Mouse (Mus musculus) adrenal gland, postnatal 10 days (tissue): ENCODE results near the gene Olfr1294. TPM values are rescaled to one million over a fixed set of nuclear protein-coding genes. Genes with fewer than 3 reads are reported as not detected.

Experiments
- DNase-seq: peaks from one replicate; pipeline ENCODE4 v3.0.0; 2021; ENCODE audit warnings: mixed read lengths
- long read RNA-seq, 2 experiments: library from polyadenylated mRNA; stranded (forward); transcript quantifications; one replicate each; pipeline ENCODE4 v2.0.0; 2021
- total RNA-seq, 2 experiments: library from RNA; stranded (reverse); gene quantifications; 2 replicates each; pipeline ENCODE4 v1.2.3; 2021

Gene Olfr1294
- total RNA-seq: not detected
- long read RNA-seq, experiment 1: 0 reads
- long read RNA-seq, experiment 2: 0 reads

DNA sequence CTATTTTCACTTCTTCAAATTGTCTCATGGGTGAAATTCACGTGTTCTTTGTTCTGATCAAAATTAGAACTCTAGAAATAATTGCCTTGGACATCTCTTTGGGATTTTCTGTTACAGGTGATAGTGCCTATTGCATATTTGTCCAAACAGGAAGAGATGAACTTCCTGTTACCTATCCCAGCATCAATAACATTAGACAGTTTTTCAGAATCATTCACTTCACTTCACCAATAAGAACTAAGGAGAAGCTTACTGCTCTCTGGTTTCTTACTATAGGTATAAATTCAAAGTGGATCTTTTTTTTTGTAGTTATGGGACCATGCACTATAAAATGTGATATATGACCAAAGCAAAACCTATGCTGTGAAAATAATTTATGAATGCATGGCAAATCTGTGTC lies at the start of gene Olfr1294:
Olfr1294 (minus strand) TSS at position 101 of the 400 bp plus-strand sequence.
- DNase-seq: no peak

DNA sequence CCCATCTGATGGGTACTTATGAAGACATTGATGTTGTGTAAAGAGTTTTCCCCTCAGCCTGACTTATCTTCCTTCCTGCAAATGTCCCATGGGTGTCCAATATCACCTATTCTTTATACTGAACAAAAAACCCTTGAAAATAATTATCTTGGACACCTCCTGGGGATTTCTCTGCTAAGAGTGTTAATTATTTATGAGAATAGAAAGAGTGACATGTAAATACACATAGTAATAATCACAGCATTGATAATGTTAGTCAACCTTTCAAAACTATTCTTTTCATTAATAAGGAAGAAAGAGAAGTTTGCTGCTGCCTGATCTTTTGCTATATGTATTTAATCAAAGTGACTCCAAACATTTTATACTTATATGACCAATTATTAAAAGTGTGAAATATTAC lies 29.5 kb upstream of the Olfr1294 start, which contains the start of gene Olfr1295:
Olfr1295 (minus strand) TSS at position 101 of the 400 bp plus-strand sequence.
- DNase-seq: no peak

DNA sequence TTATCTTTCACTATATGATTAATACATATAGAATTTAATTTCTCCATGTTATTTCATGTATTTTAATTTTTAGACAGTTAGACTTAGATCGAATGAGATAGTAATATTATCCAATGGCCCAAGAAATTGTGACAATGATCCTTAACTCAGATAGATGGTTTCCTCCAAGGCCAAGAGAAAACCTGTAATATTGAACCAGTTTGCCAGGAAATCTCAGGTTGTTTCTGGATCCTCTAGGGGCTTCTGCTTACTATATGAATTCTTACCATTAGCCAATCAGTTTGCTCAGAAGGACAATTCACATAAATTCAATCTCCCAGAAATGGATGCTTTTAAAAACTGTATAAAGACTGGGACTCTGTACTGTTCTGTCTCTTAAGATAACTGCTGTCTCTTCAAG lies 15.2 kb downstream of the Olfr1294 start, which contains the start of gene Olfr1293-ps:
Olfr1293-ps (plus strand) TSS at position 301 of the 400 bp plus-strand sequence.
- DNase-seq: no peak

DNA sequence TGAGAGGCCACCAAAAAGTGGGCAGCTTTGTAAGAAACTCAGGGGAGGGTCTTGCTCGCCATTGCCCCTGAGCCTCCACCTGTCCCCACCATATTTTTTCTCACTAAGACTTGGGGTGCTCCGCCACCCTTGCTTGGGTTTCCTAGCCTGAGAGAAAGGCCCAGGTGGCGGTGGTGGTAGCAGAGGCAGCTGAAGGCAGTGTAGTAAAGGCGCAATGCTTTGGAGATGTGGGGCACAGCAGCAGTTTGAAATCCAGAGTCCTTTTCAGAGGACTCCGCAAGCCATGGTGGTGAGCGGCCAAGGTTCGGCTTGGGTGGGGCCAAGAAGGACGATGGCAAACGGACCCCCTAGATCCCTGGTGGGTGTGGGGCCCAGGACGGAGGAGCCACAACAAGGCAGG lies 22.6 kb downstream of the Olfr1294 start:
- DNase-seq: no peak

DNA sequence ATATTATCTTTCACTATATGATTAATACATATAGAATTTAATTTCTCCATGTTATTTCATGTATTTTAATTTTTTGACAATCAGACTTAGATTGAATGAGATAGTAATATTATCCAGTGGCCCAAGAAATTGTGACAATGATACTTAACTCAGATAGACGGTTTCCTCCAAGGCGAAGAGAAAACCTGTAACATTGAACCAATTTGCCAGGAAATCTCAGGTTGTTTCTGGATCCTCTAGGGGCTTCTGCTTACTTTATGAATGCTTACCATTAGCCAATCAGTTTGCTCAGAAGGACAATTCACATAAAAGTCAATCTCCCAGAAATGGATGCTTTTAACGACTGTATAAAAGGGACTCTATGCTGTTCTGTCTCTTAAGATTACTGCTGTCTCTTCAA lies 43.2 kb downstream of the Olfr1294 start, which contains the start of gene Olfr1291-ps1:
Olfr1291-ps1 (plus strand) TSS at position 301 of the 400 bp plus-strand sequence.
- no peak for DNase-seq

DNA sequence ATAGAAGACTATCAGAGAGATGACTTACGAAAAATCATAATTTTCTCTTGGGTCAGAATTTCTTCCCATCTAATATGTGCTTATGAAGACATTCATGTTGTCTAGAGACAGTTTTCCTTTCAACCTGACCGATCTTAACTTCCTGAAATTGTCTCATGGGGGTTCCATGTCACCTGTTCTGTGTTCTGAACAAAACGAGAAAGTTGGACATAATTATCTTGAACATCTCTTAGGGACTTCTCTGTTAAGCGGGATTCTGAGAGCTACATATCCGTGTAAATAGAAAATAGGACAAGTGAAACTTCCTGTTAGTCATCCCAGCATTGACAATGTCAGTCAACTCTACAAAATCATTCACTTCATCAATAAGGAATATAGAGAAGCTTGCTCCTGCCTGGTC lies 46.4 kb downstream of the Olfr1294 start, which contains the start of gene Olfr1290:
Olfr1290 (minus strand) TSS at position 101 of the 400 bp plus-strand sequence.
- no peak for DNase-seq

Other genes starting within 250 kb of the Olfr1294 start
- not detected for gene Olfr1279, start 239.7 kb downstream of the Olfr1294 start, total RNA-seq
- not detected for gene Olfr1280, start 226.3 kb downstream of the Olfr1294 start, total RNA-seq
- not detected for gene Olfr1281, start 213.8 kb downstream of the Olfr1294 start, total RNA-seq
- not detected for gene Olfr1282, start 204.2 kb downstream of the Olfr1294 start, total RNA-seq
- gene Olfr1283, start 173.5 kb downstream of the Olfr1294 start, total RNA-seq: not detected
- not detected for gene Olfr1284, start 164.8 kb downstream of the Olfr1294 start, total RNA-seq
- gene Olfr1286, start 117.2 kb downstream of the Olfr1294 start, total RNA-seq: not detected
- gene Olfr1287, start 91.1 kb downstream of the Olfr1294 start, total RNA-seq: not detected
- not detected for gene Olfr1288, start 66.2 kb downstream of the Olfr1294 start, total RNA-seq
- not detected for gene Olfr1289, start 59.5 kb downstream of the Olfr1294 start, total RNA-seq
- not detected for gene Olfr1290, start 46.5 kb downstream of the Olfr1294 start, total RNA-seq
- not detected for gene Olfr1291-ps1, start 43.1 kb downstream of the Olfr1294 start, total RNA-seq
- gene Olfr1293-ps, start 15.1 kb downstream of the Olfr1294 start, total RNA-seq: not detected
- not detected for gene Olfr1295, start 29.4 kb upstream of the Olfr1294 start, total RNA-seq
- gene Olfr1297, start 86.2 kb upstream of the Olfr1294 start, total RNA-seq: not detected
- not detected for gene Olfr1298, start 108.9 kb upstream of the Olfr1294 start, total RNA-seq
- gene Olfr1299, start 121.1 kb upstream of the Olfr1294 start, total RNA-seq: not detected
- gene Olfr1301, start 210.7 kb upstream of the Olfr1294 start, total RNA-seq: not detected
- gene Olfr1302, start 237.1 kb upstream of the Olfr1294 start, total RNA-seq: not detected